Mouse (Mus musculus): Measurements from ENCODE around the gene Ube2o. TPM values are rescaled to one million over a fixed set of nuclear protein-coding genes. Genes with fewer than 3 reads are reported as not detected.
"Not testable (repeated sequence)": the region's sequence is repeated elsewhere in the genome, so short reads cannot be mapped to it uniquely, and the experiment has no call there.

Gene Ube2o
- polyA plus RNA-seq, 2 experiments, result 25.9 to 34.0 TPM

DNA sequence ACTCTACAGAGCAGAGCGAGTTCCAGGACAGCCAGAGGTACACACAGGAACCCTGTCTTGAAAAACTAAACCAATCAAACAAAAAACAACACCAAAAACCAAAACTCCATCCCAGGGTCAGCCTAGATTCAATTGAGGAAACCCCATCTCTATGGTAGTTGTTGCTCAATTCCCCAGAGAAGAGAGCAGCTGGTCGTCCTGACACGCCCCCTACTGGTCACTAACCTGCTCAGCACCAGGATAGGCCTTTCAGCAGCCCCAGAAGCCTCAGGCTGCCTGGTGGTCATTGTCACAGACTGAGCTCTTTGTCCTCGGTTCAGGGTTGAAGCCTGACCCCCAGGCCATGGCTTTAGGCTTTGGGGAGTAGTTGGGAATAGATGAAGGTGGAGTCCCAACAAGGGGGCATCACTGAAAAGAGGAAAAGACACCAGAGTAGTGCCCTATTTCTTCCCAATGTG, 87.4 kb downstream of the Ube2o start, which contains the start of gene Prpsap1:
Gene Prpsap1 (minus strand): TSS at position 408 of the 458 bp plus-strand sequence.
- Histone ChIP-seq H3K27me3 (ENCODE audit: control insufficient read depth, insufficient read depth, low read length) (no peaks in the 10 kb centered on the region), H3K27ac (no peak within 1 kb of the TSS), H3K9me3 (ENCODE audit: control insufficient read depth, low read length) (no peaks in the 10 kb centered on the region), H3K4me2 (ENCODE audit: low read depth) (no peak within 1 kb of the TSS), H3K4me3 (ENCODE audit: insufficient read depth in 1 of 2, low read depth in 2 of 2, low read length in 2 of 2) (no peak within 1 kb of the TSS), H3K9ac (replicated peaks) (no peak within 1 kb of the TSS), H3K4me1 (replicated peaks; ENCODE audit: control insufficient read depth in 2 of 2, insufficient read depth in 2 of 2, low read length in 1 of 2) (peaks cover 3 to 15% of the 10 kb centered on the region in 2 experiments), H3K36me3 (replicated peaks; ENCODE audit: control insufficient read depth, insufficient read depth, low read depth) (no peaks in the 10 kb centered on the region)
- DNase-seq (ENCODE audit: low read depth in 3 of 3, low spot score in 3 of 3), result peak; percentile 53 to 64 (median 57)
- ATAC-seq (ENCODE audit: insufficient read depth), result no peak
- TF ChIP-seq EP300 (IDR thresholded peaks at IDR 0.05; ENCODE audit: low read depth) (no peak), CTCF (IDR thresholded peaks at IDR 0.05; ENCODE audit: low read depth) (peak; percentile 97)
- 23% methylated on average over 4 of the region's 4 CpGs for WGBS (ENCODE audit: insufficient replicate concordance)

DNA sequence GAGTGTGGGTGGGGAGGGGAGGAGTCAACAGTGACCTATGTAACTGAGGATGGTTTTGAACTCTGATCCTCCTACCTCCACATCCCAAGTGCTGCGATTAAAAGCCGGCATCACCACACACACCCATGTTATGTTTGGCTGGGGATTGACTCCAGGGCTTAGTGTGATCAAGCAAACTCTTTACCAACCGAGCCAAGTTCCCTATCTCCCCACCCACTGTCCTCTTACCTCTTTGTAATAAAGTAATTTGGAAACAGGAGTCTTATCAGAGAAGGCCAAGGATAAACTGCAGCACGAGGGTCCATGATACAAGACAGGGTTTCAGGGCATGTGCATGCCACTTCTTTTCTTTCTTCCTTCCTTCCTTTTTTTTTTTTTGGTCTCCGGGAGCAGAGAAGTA, 88.1 kb downstream of the Ube2o start:
- ATAC-seq (ENCODE audit: insufficient read depth) (no peak), DNase-seq (ENCODE audit: low read depth in 3 of 3, low spot score in 3 of 3) (no peak)
- no peaks in the 10 kb centered on the region for H3K27me3 ChIP-seq (ENCODE audit: control insufficient read depth, insufficient read depth, low read length)
- no peak overlapping the region for H3K4me2 ChIP-seq (ENCODE audit: low read depth)
- no peak overlapping the region for H3K4me3 ChIP-seq (ENCODE audit: insufficient read depth in 1 of 2, low read depth in 2 of 2, low read length in 2 of 2)
- H3K4me1 ChIP-seq (replicated peaks; ENCODE audit: control insufficient read depth in 2 of 2, insufficient read depth in 2 of 2, low read length in 1 of 2), result peaks cover 5 to 15% of the 10 kb centered on the region in 2 experiments
- H3K27ac ChIP-seq, result no peak overlapping the region
- no peaks in the 10 kb centered on the region for H3K9me3 ChIP-seq (ENCODE audit: control insufficient read depth, low read length)
- no peaks in the 10 kb centered on the region for H3K36me3 ChIP-seq (replicated peaks; ENCODE audit: control insufficient read depth, insufficient read depth, low read depth)
- WGBS (ENCODE audit: insufficient replicate concordance), result 51% methylated on average over 5 of the region's 5 CpGs
- no peak overlapping the region for H3K9ac ChIP-seq (replicated peaks)
- no peak for TF ChIP-seq EP300 (IDR thresholded peaks at IDR 0.05; ENCODE audit: low read depth)
- TF ChIP-seq CTCF (IDR thresholded peaks at IDR 0.05; ENCODE audit: low read depth), result no peak

DNA sequence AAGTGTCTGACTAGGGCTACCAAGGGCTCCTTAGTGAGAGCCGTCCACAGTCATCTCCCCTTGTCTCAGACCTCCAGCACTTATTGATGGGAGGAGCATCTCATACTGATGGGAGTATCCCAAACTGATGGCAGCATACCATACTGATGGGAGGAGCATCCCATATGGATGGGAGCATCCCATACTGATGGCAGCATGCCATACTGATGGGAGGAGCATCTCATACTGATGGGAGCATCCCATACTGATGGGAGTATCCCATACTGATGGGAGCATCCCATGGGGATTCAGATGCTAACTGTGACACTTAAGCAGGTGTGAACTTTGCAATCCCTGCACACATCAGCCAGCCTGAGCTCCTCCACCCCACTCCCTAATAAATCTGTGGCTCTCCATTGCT, 88.7 kb downstream of the Ube2o start:
- ATAC-seq (ENCODE audit: insufficient read depth); H3K4me2 ChIP-seq (ENCODE audit: low read depth); H3K36me3 ChIP-seq (replicated peaks; ENCODE audit: control insufficient read depth, insufficient read depth, low read depth); H3K9me3 ChIP-seq (ENCODE audit: control insufficient read depth, low read length); H3K27ac ChIP-seq; H3K27me3 ChIP-seq (ENCODE audit: control insufficient read depth, insufficient read depth, low read length); DNase-seq (ENCODE audit: low read depth in 3 of 3, low spot score in 3 of 3); H3K9ac ChIP-seq (replicated peaks); H3K4me3 ChIP-seq (ENCODE audit: insufficient read depth in 1 of 2, low read depth in 2 of 2, low read length in 2 of 2): not testable (repeated sequence)
- WGBS (ENCODE audit: insufficient replicate concordance), result 60% methylated on average over 1 of the region's 1 CpGs
- peaks cover 5 to 15% of the 10 kb centered on the region in 2 experiments for H3K4me1 ChIP-seq (replicated peaks; ENCODE audit: control insufficient read depth in 2 of 2, insufficient read depth in 2 of 2, low read length in 1 of 2)

DNA sequence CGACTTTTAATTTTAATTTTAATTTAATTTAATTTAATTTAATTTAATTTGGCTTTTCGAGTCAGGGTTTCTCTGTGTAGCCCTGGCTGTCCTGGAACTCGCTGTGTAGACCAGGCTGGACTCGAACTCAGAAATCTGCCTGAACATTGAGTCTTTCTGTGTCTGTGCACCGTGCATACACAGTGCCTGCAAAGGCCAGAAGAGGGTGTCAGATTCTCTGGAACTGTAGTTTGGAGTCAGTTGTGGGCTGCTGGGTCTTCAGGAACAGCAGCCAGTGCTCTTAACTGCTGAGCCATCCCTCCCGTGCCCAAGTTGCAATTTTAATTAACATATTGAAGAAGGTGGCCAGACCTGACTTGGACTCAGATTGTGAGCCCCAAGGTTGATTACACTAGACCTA, 89.9 kb downstream of the Ube2o start:
- no peak for DNase-seq (ENCODE audit: low read depth in 3 of 3, low spot score in 3 of 3)
- H3K9me3 ChIP-seq (ENCODE audit: control insufficient read depth, low read length), result no peaks in the 10 kb centered on the region
- H3K27me3 ChIP-seq (ENCODE audit: control insufficient read depth, insufficient read depth, low read length), result no peaks in the 10 kb centered on the region
- H3K4me1 ChIP-seq (replicated peaks; ENCODE audit: control insufficient read depth in 2 of 2, insufficient read depth in 2 of 2, low read length in 1 of 2), result peaks cover 5 to 11% of the 10 kb centered on the region in 2 experiments
- no peak overlapping the region for H3K27ac ChIP-seq
- no peak overlapping the region for H3K4me3 ChIP-seq (ENCODE audit: insufficient read depth in 1 of 2, low read depth in 2 of 2, low read length in 2 of 2)
- 57% methylated on average over 6 of the region's 6 CpGs for WGBS (ENCODE audit: insufficient replicate concordance)
- no peaks in the 10 kb centered on the region for H3K36me3 ChIP-seq (replicated peaks; ENCODE audit: control insufficient read depth, insufficient read depth, low read depth)
- ATAC-seq (ENCODE audit: insufficient read depth), result no peak
- TF ChIP-seq EP300 (IDR thresholded peaks at IDR 0.05; ENCODE audit: low read depth), result no peak
- TF ChIP-seq CTCF (IDR thresholded peaks at IDR 0.05; ENCODE audit: low read depth), result peak; percentile 20; the same call in 1 of the 2 replicates
- H3K9ac ChIP-seq (replicated peaks), result no peak overlapping the region
- H3K4me2 ChIP-seq (ENCODE audit: low read depth), result peak overlapping the region; percentile 71

DNA sequence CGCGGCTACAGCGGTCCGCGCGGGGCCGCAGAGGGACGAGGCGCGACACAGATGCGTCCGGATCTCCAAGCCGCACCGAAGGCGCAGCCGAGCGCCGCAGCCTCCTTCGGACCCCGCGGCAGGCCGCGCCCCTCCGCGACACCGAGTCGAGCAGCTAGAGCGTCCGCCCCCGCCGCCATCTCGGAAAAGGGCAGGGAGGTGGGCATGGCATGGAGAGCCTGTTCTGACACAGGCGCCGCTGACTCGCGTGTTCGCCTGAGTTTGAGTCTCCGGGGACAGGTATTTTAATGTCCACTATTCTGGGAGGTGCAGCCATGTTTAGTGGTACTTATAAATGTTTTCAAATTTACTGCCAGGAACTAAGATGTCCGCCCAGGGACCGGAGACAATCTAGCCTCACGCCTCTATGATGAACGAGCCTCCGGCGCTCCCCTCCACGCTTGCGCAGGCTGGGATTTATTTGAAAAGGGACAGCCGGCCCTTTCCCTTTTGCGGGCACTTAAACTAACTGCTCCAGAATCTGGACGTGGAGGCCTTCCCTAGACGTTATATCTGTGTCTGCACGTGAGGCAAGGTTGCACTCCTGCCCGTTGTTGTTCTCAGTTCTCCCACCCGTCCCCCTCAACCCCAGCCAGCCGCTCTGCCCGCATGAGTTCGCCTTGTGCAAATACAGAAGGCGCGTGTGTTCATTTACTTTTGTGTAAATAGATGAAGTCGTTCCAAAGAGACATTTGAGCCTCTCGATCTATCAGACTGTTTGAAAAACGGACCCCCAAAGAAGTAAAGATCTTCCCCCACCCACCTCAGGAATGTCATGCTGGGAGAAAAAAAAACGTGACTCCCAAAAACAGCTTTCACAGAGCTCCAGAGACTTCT, 90.8 kb downstream of the Ube2o start:
- Histone ChIP-seq H3K4me2 (ENCODE audit: low read depth) (peak overlapping the region; percentile 71), H3K4me1 (replicated peaks; ENCODE audit: control insufficient read depth in 2 of 2, insufficient read depth in 2 of 2, low read length in 1 of 2) (peaks cover 5 to 11% of the 10 kb centered on the region in 2 experiments), H3K9ac (replicated peaks) (peak overlapping the region; percentile 69), H3K27me3 (ENCODE audit: control insufficient read depth, insufficient read depth, low read length) (no peaks in the 10 kb centered on the region), H3K4me3 (ENCODE audit: insufficient read depth in 1 of 2, low read depth in 2 of 2, low read length in 2 of 2) (peak overlapping the region; percentile 75 to 77), H3K36me3 (replicated peaks; ENCODE audit: control insufficient read depth, insufficient read depth, low read depth) (no peaks in the 10 kb centered on the region; the same call in 1 of the 2 replicates), H3K27ac (peak overlapping the region; percentile 63), H3K9me3 (ENCODE audit: control insufficient read depth, low read length) (no peaks in the 10 kb centered on the region)
- DNase-seq (ENCODE audit: low read depth in 3 of 3, low spot score in 3 of 3) (peak; percentile 76 to 79 (median 79)), ATAC-seq (ENCODE audit: insufficient read depth) (peak; percentile 91)
- TF ChIP-seq CTCF (IDR thresholded peaks at IDR 0.05; ENCODE audit: low read depth) (no peak), EP300 (IDR thresholded peaks at IDR 0.05; ENCODE audit: low read depth) (no peak; the same call in 1 of the 2 replicates)
- under 1% methylated on average over 62 of the region's 62 CpGs for WGBS (ENCODE audit: insufficient replicate concordance)
